Mouse (Mus musculus) T-helper 1 cell (primary cell): ENCODE measurements around the gene Cyb561a3.
"Not testable (repeated sequence)": the region's sequence is repeated elsewhere in the genome, so short reads cannot be mapped to it uniquely, and the experiment has no call there.

ENCODE experiments used
- in situ Hi-C: fragments of 300-600 bp; cut with MboI, MseI; formaldehyde crosslinking; loops from one replicate; pipeline ENCODE4 v1.15.1; 2025; ENCODE audit warnings: high pct_unique_total_duplicates

Cyb561a3 gene

GRCm38 (mm10) chr19:10576690-10577561 is at the start of gene Cyb561a3, which contains the start of gene Tmem138:
Gene Cyb561a3, plus strand, starts transcription at chr19:10577172.
Gene Tmem138, minus strand, starts transcription at chr19:10577362.
- in situ Hi-C loops, result no loop called here

- in situ Hi-C loops, result loop anchor here (10.0 kb wide), 1 partner anchor 1405 kb away; no protein-coding TSS in a partner anchor
Measured at GRCm38 (mm10) chr19:10530082-10530481, 46.9 kb upstream of the Cyb561a3 start.

GRCm38 (mm10) chr19:10539454-10539853 is 37.5 kb upstream of the Cyb561a3 start:
- in situ Hi-C loops, result loop anchor here (10.0 kb wide), 1 partner anchor 1395 kb away; no protein-coding TSS in a partner anchor

- in situ Hi-C loops, result no loop called here
Measured at GRCm38 (mm10) chr19:10555624-10556510, 21.1 kb upstream of the Cyb561a3 start, which contains the start of gene Tmem216. Gene Tmem216, minus strand, starts transcription at chr19:10556238.

- in situ Hi-C loops, result no loop called here
Measured at GRCm38 (mm10) chr19:10557001-10557400, 20.0 kb upstream of the Cyb561a3 start.

- in situ Hi-C loops, result no loop called here
Measured at GRCm38 (mm10) chr19:10557430-10557829, 19.5 kb upstream of the Cyb561a3 start.

- in situ Hi-C loops, result not testable (repeated sequence)
Measured at GRCm38 (mm10) chr19:10557837-10558375, 19.1 kb upstream of the Cyb561a3 start.

GRCm38 (mm10) chr19:10560108-10560507 is 16.9 kb upstream of the Cyb561a3 start:
- in situ Hi-C loops, result no loop called here

GRCm38 (mm10) chr19:10561558-10562314 is 15.2 kb upstream of the Cyb561a3 start:
- in situ Hi-C loops, result no loop called here

- in situ Hi-C loops, result no loop called here
Measured at GRCm38 (mm10) chr19:10562351-10562750, 14.6 kb upstream of the Cyb561a3 start.

- in situ Hi-C loops, result no loop called here
Measured at GRCm38 (mm10) chr19:10564278-10564677, 12.7 kb upstream of the Cyb561a3 start.

GRCm38 (mm10) chr19:10565217-10565616 is 11.8 kb upstream of the Cyb561a3 start:
- in situ Hi-C loops, result no loop called here

GRCm38 (mm10) chr19:10569627-10570026 is 7.3 kb upstream of the Cyb561a3 start:
- in situ Hi-C loops, result no loop called here

- in situ Hi-C loops, result no loop called here
Measured at GRCm38 (mm10) chr19:10580102-10580501, 3.1 kb downstream of the Cyb561a3 start.

GRCm38 (mm10) chr19:10580761-10581160 is 3.8 kb downstream of the Cyb561a3 start:
- in situ Hi-C loops, result no loop called here

- in situ Hi-C loops, result no loop called here
Measured at GRCm38 (mm10) chr19:10581984-10582383, 5.0 kb downstream of the Cyb561a3 start.

GRCm38 (mm10) chr19:10583550-10584146 is 6.7 kb downstream of the Cyb561a3 start:
- in situ Hi-C loops, result no loop called here

GRCm38 (mm10) chr19:10585112-10585511 is 8.1 kb downstream of the Cyb561a3 start:
- in situ Hi-C loops, result no loop called here

GRCm38 (mm10) chr19:10587231-10587630 is 10.3 kb downstream of the Cyb561a3 start:
- in situ Hi-C loops, result no loop called here

GRCm38 (mm10) chr19:10589127-10589857 is 12.3 kb downstream of the Cyb561a3 start:
- in situ Hi-C loops, result no loop called here
